Mouse (Mus musculus) neural tube, embryonic 11.5 days (tissue): ENCODE data around the gene Tor4a. TPM values are rescaled to one million over a fixed set of nuclear protein-coding genes. Genes with fewer than 3 reads are reported as not detected.

Source experiments
- ATAC-seq: fragments of 200-750 bp; cut with Nextera tagmentation; 2 replicates; pipeline ENCODE4 v1.8.0; 2017; ENCODE audit warnings: moderate number of reproducible peaks, mild to moderate bottlenecking, moderate TSS enrichment, moderate library complexity; ENCODE audit not compliant: insufficient read depth, low FRiP score, low TSS enrichment
- DNase-seq: peaks from one replicate; pipeline ENCODE4 v3.0.0-alpha.2; 2015; ENCODE audit warnings: low spot score
- H3K27ac ChIP-seq: fragments of 300-500 bp; sonication (generic); 2 replicates; pipeline ENCODE4 v1.5.1; 2014; ENCODE audit warnings: low read depth, mild to moderate bottlenecking, low read length
- H3K27me3 ChIP-seq: fragments of 300-500 bp; sonication (generic); 2 replicates; pipeline ENCODE4 v1.6.1; 2014; ENCODE audit warnings: mild to moderate bottlenecking, low read length, mixed read lengths; ENCODE audit not compliant: control insufficient read depth, insufficient read depth
- H3K36me3 ChIP-seq: fragments of 300-500 bp; sonication (generic); 2 replicates; pipeline ENCODE4 v1.6.1; 2014; ENCODE audit warnings: mild to moderate bottlenecking, low read length, moderate library complexity, mixed read lengths; ENCODE audit not compliant: control insufficient read depth, insufficient read depth
- H3K4me1 ChIP-seq: fragments of 300-500 bp; sonication (generic); 2 replicates; pipeline ENCODE4 v1.6.1; 2014; ENCODE audit warnings: low read length, mixed read lengths; ENCODE audit not compliant: control insufficient read depth, insufficient read depth
- H3K4me2 ChIP-seq: fragments of 300-500 bp; sonication (generic); 2 replicates; pipeline ENCODE4 v1.6.1; 2014; ENCODE audit warnings: low read depth, mild to moderate bottlenecking, moderate library complexity
- H3K4me3 ChIP-seq: fragments of 300-500 bp; sonication (generic); 2 replicates; pipeline ENCODE4 v1.5.1; 2014; ENCODE audit warnings: low read depth, low read length
- H3K9ac ChIP-seq: fragments of 300-500 bp; sonication (generic); 2 replicates; pipeline ENCODE4 v1.6.1; 2014; ENCODE audit warnings: mild to moderate bottlenecking, low read length
- H3K9me3 ChIP-seq: fragments of 300-500 bp; sonication (generic); 2 replicates; pipeline ENCODE4 v1.6.1; 2016; ENCODE audit warnings: low read length; ENCODE audit not compliant: control insufficient read depth
- WGBS: fragments of 180-500 bp; shearing (Covaris S2); extraction: QIAGEN DNeasy Blood & Tissue Kit; methylation state at CpG from one replicate; pipeline ENCODE4 v1.1.7; 2014; 5-methylcytosine and 5-hydroxymethylcytosine counted together
- polyA plus RNA-seq: library from polyadenylated mRNA; unstranded; fragments of >200 nt; fragmentation: Nextera tagmentation; extraction: Ambion mirVana; gene quantifications from 2 replicates; pipeline ENCODE4 v1.2.1, GENCODE M21; 2014

The Tor4a gene
- polyA plus RNA-seq, 1 experiment from 2014 or later = 1.6 TPM

- H3K27ac ChIP-seq = no peak overlapping the region
- DNase-seq (no peak), ATAC-seq (no peak)
- H3K27me3 ChIP-seq = no peaks in the 10 kb centered on the region
- peaks cover 11% of the 10 kb centered on the region for H3K4me1 ChIP-seq
- H3K4me2 ChIP-seq = no peak overlapping the region
- no peak overlapping the region for H3K9ac ChIP-seq
- no peaks in the 10 kb centered on the region for H3K9me3 ChIP-seq
- 73% methylated on average over 5 of the region's 5 CpGs for WGBS
- no peak overlapping the region for H3K4me3 ChIP-seq
- H3K36me3 ChIP-seq = no peaks in the 10 kb centered on the region
These were observed 24.7 kb upstream of the Tor4a start for GRCm38 (mm10) chr2:25221331-25221772.

- ATAC-seq (no peak), DNase-seq (no peak)
- Histone ChIP-seq H3K36me3 (no peaks in the 10 kb centered on the region), H3K4me3 (no peak within 1 kb of the TSS), H3K27me3 (no peaks in the 10 kb centered on the region), H3K27ac (no peak within 1 kb of the TSS), H3K9me3 (no peaks in the 10 kb centered on the region), H3K4me1 (peaks cover 3% of the 10 kb centered on the region; the same call in 1 of the 2 replicates), H3K9ac (no peak within 1 kb of the TSS), H3K4me2 (no peak within 1 kb of the TSS)
These were observed 21.8 kb upstream of the Tor4a start, which contains the start of gene Fam166a for GRCm38 (mm10) chr2:25218445-25218844. Fam166a (plus strand) TSS chr2:25218745.

GRCm38 (mm10) chr2:25217666-25218065 is 21.0 kb upstream of the Tor4a start:
- no peaks in the 10 kb centered on the region for H3K27me3 ChIP-seq
- H3K9me3 ChIP-seq = no peaks in the 10 kb centered on the region
- no peak overlapping the region for H3K4me3 ChIP-seq
- 60% methylated on average over 2 of the region's 2 CpGs for WGBS
- DNase-seq (no peak), ATAC-seq (no peak)
- H3K27ac ChIP-seq = no peak overlapping the region
- no peaks in the 10 kb centered on the region for H3K4me1 ChIP-seq
- H3K4me2 ChIP-seq = no peak overlapping the region
- H3K36me3 ChIP-seq = no peaks in the 10 kb centered on the region
- no peak overlapping the region for H3K9ac ChIP-seq

- no peaks in the 10 kb centered on the region for H3K9me3 ChIP-seq
- no peak within 1 kb of the TSS for H3K4me3 ChIP-seq
- no peaks in the 10 kb centered on the region for H3K27me3 ChIP-seq
- no peak within 1 kb of the TSS for H3K9ac ChIP-seq
- no peak for ATAC-seq
- no peak for DNase-seq
- H3K27ac ChIP-seq = no peak within 1 kb of the TSS
- no peak within 1 kb of the TSS for H3K4me2 ChIP-seq
- no peaks in the 10 kb centered on the region for H3K36me3 ChIP-seq
- 85% methylated on average over 3 of the region's 3 CpGs for WGBS
- H3K4me1 ChIP-seq = peaks cover 10% of the 10 kb centered on the region
These were observed 17.8 kb upstream of the Tor4a start, which contains the start of gene Stpg3 for GRCm38 (mm10) chr2:25214444-25214843. Stpg3 (minus strand) TSS chr2:25214637.

- no peak overlapping the region for H3K4me2 ChIP-seq
- H3K27me3 ChIP-seq = no peaks in the 10 kb centered on the region
- H3K4me3 ChIP-seq = no peak overlapping the region
- H3K9ac ChIP-seq = no peak overlapping the region
- H3K27ac ChIP-seq = no peak overlapping the region
- H3K9me3 ChIP-seq = no peaks in the 10 kb centered on the region
- H3K4me1 ChIP-seq = peaks cover 10% of the 10 kb centered on the region
- no peak for DNase-seq
- H3K36me3 ChIP-seq = no peaks in the 10 kb centered on the region
- no peak for ATAC-seq
- WGBS = 64% methylated on average over 23 of the region's 23 CpGs
These were observed 16.7 kb upstream of the Tor4a start for GRCm38 (mm10) chr2:25213266-25213865.

- Histone ChIP-seq H3K9me3 (no peaks in the 10 kb centered on the region), H3K9ac (peak within 1 kb of the TSS; percentile 92), H3K27ac (peak within 1 kb of the TSS; percentile 78), H3K4me3 (peak within 1 kb of the TSS; percentile 87), H3K4me1 (peaks cover 10% of the 10 kb centered on the region), H3K36me3 (no peaks in the 10 kb centered on the region), H3K4me2 (peak within 1 kb of the TSS; percentile 91), H3K27me3 (no peaks in the 10 kb centered on the region)
- DNase-seq (peak; percentile 91), ATAC-seq (peak; percentile 93)
- WGBS = under 1% methylated on average over 44 of the region's 44 CpGs
These were observed 14.5 kb upstream of the Tor4a start, which contains the start of gene Nelfb for GRCm38 (mm10) chr2:25211121-25211670. Nelfb (minus strand) TSS chr2:25211489.

- Histone ChIP-seq H3K9me3 (no peaks in the 10 kb centered on the region), H3K27me3 (no peaks in the 10 kb centered on the region), H3K9ac (peak overlapping the region; percentile 92), H3K36me3 (peaks cover 5% of the 10 kb centered on the region), H3K27ac (peak overlapping the region; percentile 78), H3K4me2 (peak overlapping the region; percentile 91), H3K4me3 (peak overlapping the region; percentile 87), H3K4me1 (peaks cover 10% of the 10 kb centered on the region)
- ATAC-seq (no peak), DNase-seq (no peak)
- under 1% methylated on average over 24 of the region's 24 CpGs for WGBS
These were observed 14.0 kb upstream of the Tor4a start for GRCm38 (mm10) chr2:25210686-25211085.

- no peak overlapping the region for H3K4me2 ChIP-seq
- WGBS = 74% methylated on average over 1 of the region's 1 CpGs
- H3K36me3 ChIP-seq = peaks cover 17% of the 10 kb centered on the region
- ATAC-seq (no peak), DNase-seq (no peak)
- peaks cover 10% of the 10 kb centered on the region for H3K4me1 ChIP-seq
- no peaks in the 10 kb centered on the region for H3K27me3 ChIP-seq
- H3K27ac ChIP-seq = no peak overlapping the region
- H3K9me3 ChIP-seq = no peaks in the 10 kb centered on the region
- H3K4me3 ChIP-seq = no peak overlapping the region
- no peak overlapping the region for H3K9ac ChIP-seq
These were observed 10.9 kb upstream of the Tor4a start for GRCm38 (mm10) chr2:25207593-25207992.

- Histone ChIP-seq H3K36me3 (peaks cover 22% of the 10 kb centered on the region), H3K27me3 (no peaks in the 10 kb centered on the region), H3K4me1 (no peaks in the 10 kb centered on the region), H3K4me2 (no peak overlapping the region), H3K27ac (no peak overlapping the region), H3K9me3 (no peaks in the 10 kb centered on the region), H3K4me3 (no peak overlapping the region), H3K9ac (no peak overlapping the region)
- no peak for ATAC-seq
- no peak for DNase-seq
- WGBS = 71% methylated on average over 4 of the region's 4 CpGs
These were observed 7.0 kb upstream of the Tor4a start for GRCm38 (mm10) chr2:25203631-25204214.
